Mouse (Mus musculus): ENCODE results near the gene Mcpt9.

DNA sequence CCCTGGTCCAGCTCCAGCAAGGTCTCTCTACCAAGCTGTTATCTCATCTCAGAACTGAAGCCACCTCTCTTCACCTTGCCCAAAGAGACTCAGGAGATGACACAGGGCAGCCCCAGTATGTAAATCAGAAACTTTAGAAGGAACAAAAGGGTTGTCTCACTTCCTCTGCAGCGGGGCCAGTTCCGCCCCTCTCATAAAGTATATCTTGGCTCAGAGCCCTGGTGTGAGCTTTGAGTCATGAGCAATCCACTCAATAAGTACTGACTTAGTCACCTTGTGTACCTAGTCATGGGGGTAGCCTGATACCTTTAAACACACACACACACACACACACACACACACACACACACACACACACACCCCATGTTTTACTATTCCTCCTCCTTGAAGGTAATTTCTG is 4.1 kb upstream of the Mcpt9 start:
- no peak for TF ChIP-seq CTCF (IDR thresholded peaks at IDR 0.05; ENCODE audit: control insufficient read depth, insufficient read depth, insufficient read length)
- no peak for TF ChIP-seq USF1 (IDR thresholded peaks at IDR 0.05; ENCODE audit: low read depth)
- no peak for TF ChIP-seq CEBPB (IDR thresholded peaks at IDR 0.05; ENCODE audit: low read depth)
- no peak for TF ChIP-seq FOSL1 (IDR thresholded peaks at IDR 0.05; ENCODE audit: insufficient read depth, low read length, poor library complexity, severe bottlenecking)

Data from C2C12 (cell line).